Mouse (Mus musculus) embryonic facial prominence, embryonic 13.5 days (tissue): Measurements from ENCODE around the gene Jazf1. TPM values are rescaled to one million over a fixed set of nuclear protein-coding genes. Genes with fewer than 3 reads are reported as not detected.

Source experiments
- ATAC-seq: fragments of 200-750 bp; cut with Nextera tagmentation; 2 replicates; pipeline ENCODE4 v1.8.0; 2017; ENCODE audit warnings: low read depth; ENCODE audit not compliant: insufficient number of reproducible peaks, insufficient read depth, low FRiP score, low TSS enrichment
- H3K27ac ChIP-seq: fragments of 300-500 bp; sonication (generic); 2 replicates; pipeline ENCODE4 v1.5.1; 2015; ENCODE audit warnings: moderate library complexity, mild to moderate bottlenecking, inconsistent platforms
- H3K27me3 ChIP-seq: fragments of 300-500 bp; sonication (generic); 2 replicates; pipeline ENCODE4 v1.6.1; 2015; ENCODE audit warnings: mild to moderate bottlenecking, inconsistent platforms
- H3K36me3 ChIP-seq: fragments of 300-500 bp; sonication (generic); 2 replicates; pipeline ENCODE4 v1.6.1; 2015; ENCODE audit warnings: mild to moderate bottlenecking, inconsistent platforms
- H3K4me1 ChIP-seq: fragments of 300-500 bp; sonication (generic); 2 replicates; pipeline ENCODE4 v1.6.1; 2015; ENCODE audit warnings: inconsistent platforms
- H3K4me2 ChIP-seq: fragments of 300-500 bp; sonication (generic); 2 replicates; pipeline ENCODE4 v1.6.1; 2015; ENCODE audit warnings: moderate library complexity, mild to moderate bottlenecking, inconsistent platforms
- H3K4me3 ChIP-seq: fragments of 300-500 bp; sonication (generic); 2 replicates; pipeline ENCODE4 v1.5.1; 2015; ENCODE audit warnings: mild to moderate bottlenecking, inconsistent platforms
- H3K9ac ChIP-seq: fragments of 300-500 bp; sonication (generic); 2 replicates; pipeline ENCODE4 v1.6.1; 2015; ENCODE audit warnings: mild to moderate bottlenecking, inconsistent platforms
- H3K9me3 ChIP-seq: fragments of 300-500 bp; sonication (generic); 2 replicates; pipeline ENCODE4 v1.6.1; 2016; ENCODE audit warnings: inconsistent platforms
- WGBS: fragments of 180-500 bp; shearing (Covaris S2); methylation state at CpG from one replicate; pipeline ENCODE4 v1.1.7; 2015; ENCODE audit warnings: mixed read lengths; 5-methylcytosine and 5-hydroxymethylcytosine counted together
- polyA plus RNA-seq: library from polyadenylated mRNA; unstranded; fragments of >200 nt; fragmentation: Nextera tagmentation; extraction: Ambion mirVana; gene quantifications from 2 replicates; pipeline ENCODE4 v1.2.1, GENCODE M21; 2015

The Jazf1 gene
- polyA plus RNA-seq, 1 experiment from 2014 or later, result 11.3 TPM

DNA sequence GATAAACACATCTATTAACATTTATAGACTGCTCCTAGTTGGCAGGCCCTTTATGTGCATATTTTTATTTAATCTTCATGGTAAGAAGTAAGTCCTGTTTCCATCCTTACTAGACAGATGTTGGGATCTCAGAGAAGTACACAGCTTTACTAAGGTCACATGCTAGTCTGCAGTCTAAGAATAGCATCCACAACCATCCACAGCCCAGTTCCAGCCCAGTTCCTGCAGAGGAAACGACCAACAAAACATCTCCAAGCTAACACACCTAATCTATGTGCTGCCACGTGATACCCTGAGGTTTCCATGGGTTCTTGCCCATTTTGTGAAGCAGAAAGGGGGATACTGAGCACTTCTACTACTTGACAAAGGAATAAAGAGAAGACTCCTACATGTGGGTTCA lies 13.5 kb downstream of the Jazf1 start:
- H3K27me3 ChIP-seq, result no peaks in the 10 kb centered on the region
- no peaks in the 10 kb centered on the region for H3K4me1 ChIP-seq
- H3K4me2 ChIP-seq, result no peak overlapping the region
- no peak overlapping the region for H3K4me3 ChIP-seq
- no peak overlapping the region for H3K27ac ChIP-seq
- WGBS, result 59% methylated on average over 2 of the region's 2 CpGs
- no peaks in the 10 kb centered on the region for H3K9me3 ChIP-seq
- no peak overlapping the region for H3K9ac ChIP-seq
- no peak for ATAC-seq
- no peaks in the 10 kb centered on the region for H3K36me3 ChIP-seq

DNA sequence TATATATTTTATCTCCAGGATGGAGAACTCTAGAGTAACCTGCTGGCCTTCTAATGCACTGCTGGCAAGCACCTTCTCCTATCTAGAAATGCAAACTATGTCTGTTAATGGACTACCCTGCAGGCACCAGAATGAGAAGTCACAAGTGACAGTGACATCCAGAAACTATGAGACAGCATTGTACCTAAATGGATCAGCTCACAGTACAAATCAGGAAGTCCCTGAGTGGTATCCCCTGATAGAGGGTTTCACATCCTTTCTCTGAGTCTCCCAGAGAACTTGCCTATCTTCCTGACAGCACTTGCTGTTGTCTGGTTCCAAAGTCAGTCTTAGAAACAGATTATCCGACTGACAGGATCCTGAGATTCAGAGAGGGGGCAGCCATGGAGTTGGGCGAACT lies 22.9 kb downstream of the Jazf1 start:
- H3K36me3 ChIP-seq, result no peaks in the 10 kb centered on the region
- no peak overlapping the region for H3K4me2 ChIP-seq
- WGBS, result 87% methylated on average over 2 of the region's 2 CpGs
- H3K27ac ChIP-seq, result no peak overlapping the region
- H3K27me3 ChIP-seq, result no peaks in the 10 kb centered on the region
- ATAC-seq, result no peak
- no peaks in the 10 kb centered on the region for H3K9me3 ChIP-seq
- peaks cover 5% of the 10 kb centered on the region; the same call in 1 of the 2 replicates for H3K4me1 ChIP-seq
- no peak overlapping the region for H3K9ac ChIP-seq
- no peak overlapping the region for H3K4me3 ChIP-seq

DNA sequence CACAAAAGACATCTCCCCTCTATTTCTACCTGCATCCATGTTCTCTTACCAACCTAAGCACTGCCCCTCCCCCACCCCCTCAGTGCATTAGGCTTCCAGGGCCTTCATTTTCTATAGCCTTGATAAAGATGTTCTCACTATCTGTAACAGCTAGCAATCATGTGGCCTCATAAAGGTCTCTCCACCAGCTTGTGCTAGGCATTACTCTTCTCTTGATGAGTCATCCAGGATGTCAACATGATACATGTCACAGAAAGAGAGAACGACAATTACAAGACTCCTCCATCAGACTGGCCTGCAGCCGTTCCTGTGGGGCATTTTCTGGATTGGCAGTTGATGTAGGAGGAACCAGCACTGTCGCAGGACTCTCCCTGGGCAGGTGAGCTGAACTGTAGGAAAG lies 30.3 kb downstream of the Jazf1 start:
- ATAC-seq, result no peak
- no peak overlapping the region for H3K9ac ChIP-seq
- peaks cover 8% of the 10 kb centered on the region; the same call in 1 of the 2 replicates for H3K4me1 ChIP-seq
- H3K4me2 ChIP-seq, result no peak overlapping the region
- no peak overlapping the region for H3K4me3 ChIP-seq
- no peaks in the 10 kb centered on the region for H3K27me3 ChIP-seq
- H3K9me3 ChIP-seq, result no peaks in the 10 kb centered on the region
- no peak overlapping the region for H3K27ac ChIP-seq
- WGBS, result 68% methylated on average over 3 of the region's 3 CpGs
- no peaks in the 10 kb centered on the region for H3K36me3 ChIP-seq

DNA sequence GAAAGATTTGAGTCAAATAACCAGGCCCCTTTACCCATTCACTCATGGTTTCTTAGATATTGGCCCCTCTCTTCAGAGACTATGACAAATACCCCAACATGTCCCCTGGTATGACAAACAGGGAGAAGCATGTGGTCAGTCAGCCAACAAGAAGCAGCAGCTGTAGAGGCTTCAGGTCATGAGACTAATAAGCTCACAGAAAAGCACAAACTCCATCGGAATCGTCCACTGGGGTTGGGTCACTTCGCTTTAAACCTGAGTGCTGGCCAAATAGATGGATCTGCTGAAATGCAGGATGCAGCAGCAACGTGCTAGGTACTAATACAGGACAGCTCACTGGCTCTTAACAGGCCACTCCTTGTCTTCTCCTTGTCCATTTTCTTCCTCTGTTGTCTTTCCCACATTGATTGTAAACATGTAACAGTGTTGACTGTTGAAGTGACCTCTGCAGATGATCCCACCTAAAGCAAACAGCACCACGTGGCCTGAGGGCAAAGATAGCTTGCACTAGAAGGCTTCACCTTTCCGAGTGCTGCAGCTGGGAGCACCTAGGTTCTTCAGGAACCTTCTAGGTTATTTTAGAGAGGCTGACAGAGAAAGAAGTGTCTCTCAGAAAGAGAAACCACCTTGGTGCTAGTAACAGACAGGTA lies 33.9 kb downstream of the Jazf1 start:
- Histone ChIP-seq H3K36me3 (no peaks in the 10 kb centered on the region), H3K9ac (no peak overlapping the region), H3K4me1 (0 out of 2 replicates have a peak, but pooled peaks cover 4% of the 10 kb centered on the region), H3K9me3 (no peaks in the 10 kb centered on the region), H3K27ac (no peak overlapping the region), H3K4me3 (no peak overlapping the region), H3K4me2 (no peak overlapping the region), H3K27me3 (no peaks in the 10 kb centered on the region)
- ATAC-seq, result no peak
- WGBS, result 79% methylated on average over 6 of the region's 6 CpGs

DNA sequence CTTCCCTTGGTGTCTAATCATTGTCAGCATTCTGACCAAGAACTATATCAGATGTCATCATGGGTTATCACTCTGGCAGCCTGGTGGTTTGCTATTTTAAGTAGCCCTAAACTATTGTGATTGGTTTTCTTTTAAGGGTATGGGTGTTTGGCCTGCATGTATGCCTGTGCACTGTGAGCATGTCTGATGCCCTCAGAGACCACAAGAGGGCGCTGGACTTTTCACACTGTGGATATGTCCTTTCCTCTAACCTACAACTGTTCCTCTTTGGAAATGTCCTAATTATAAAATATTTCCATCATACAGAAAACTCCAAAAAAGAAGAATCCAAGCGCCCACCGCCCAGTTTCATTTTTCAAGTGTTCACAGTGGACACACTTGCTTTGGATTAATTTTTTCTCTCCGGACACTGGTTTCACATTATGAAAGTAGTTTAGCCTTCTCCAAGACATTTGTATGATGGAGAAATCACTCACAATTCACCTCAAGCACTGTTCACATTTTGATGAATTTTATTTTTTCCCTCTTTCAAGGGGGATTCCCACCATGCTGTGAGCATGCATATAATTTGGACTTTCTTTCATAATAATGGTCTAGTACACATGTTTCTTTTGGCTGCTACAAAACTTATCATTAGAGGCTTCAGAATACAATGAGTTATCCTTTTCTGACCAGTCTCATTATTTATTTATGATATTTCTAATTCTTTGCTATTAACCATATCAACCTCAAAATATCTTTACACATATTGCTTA lies 35.5 kb downstream of the Jazf1 start:
- Histone ChIP-seq H3K4me3 (no peak overlapping the region), H3K36me3 (no peaks in the 10 kb centered on the region), H3K9ac (no peak overlapping the region), H3K9me3 (no peaks in the 10 kb centered on the region), H3K4me2 (no peak overlapping the region), H3K27me3 (no peaks in the 10 kb centered on the region), H3K4me1 (0 out of 2 replicates have a peak, but pooled peaks cover 4% of the 10 kb centered on the region), H3K27ac (no peak overlapping the region)
- no peak for ATAC-seq
- WGBS, result 71% methylated on average over 4 of the region's 4 CpGs

DNA sequence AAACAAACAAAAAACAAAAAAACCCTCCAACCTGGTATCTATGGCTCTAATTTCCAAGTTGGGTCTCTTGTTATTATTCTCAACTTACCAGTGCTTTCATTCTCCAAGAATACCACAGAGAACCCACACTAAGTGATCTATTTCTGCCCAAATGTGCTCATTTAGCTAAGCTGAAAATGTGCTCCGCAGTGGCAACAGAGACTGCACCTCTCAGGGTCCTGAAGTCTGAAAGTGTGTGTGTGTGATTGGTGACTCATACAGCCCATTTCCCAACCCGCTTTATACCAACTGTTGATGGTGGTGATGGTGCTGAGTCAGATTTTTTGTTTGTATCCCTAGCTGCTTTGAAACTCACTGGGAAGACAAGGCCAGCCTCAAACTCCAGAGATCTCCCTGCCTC lies 46.4 kb downstream of the Jazf1 start:
- Histone ChIP-seq H3K9ac (no peak overlapping the region), H3K27me3 (no peaks in the 10 kb centered on the region), H3K27ac (no peak overlapping the region), H3K4me3 (no peak overlapping the region), H3K4me2 (no peak overlapping the region), H3K9me3 (no peaks in the 10 kb centered on the region), H3K36me3 (no peaks in the 10 kb centered on the region), H3K4me1 (peaks cover 8% of the 10 kb centered on the region)
- WGBS, result 91% methylated on average over 2 of the region's 2 CpGs
- ATAC-seq, result no peak

DNA sequence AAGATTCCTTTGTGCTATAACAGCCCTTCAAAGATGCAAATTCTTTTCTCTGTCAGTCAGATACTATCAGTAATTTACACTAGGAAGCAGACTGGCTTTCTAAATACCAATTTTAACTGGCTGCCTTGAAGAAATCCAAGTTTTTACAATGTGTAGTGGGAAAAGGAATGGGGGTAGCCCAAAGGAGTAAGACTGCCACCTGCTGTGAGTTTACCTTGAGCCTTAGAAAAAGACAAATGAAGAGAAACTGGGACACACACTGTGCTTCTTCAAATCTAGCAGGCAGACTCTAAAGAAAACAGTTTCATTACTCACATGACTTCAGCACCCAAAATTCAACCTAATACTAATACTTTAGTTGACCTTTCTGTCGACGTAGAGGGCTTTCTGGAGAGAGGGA lies 47.4 kb downstream of the Jazf1 start:
- Histone ChIP-seq H3K27ac (peak overlapping the region; percentile 39; the same call in 1 of the 2 replicates), H3K36me3 (no peaks in the 10 kb centered on the region), H3K9ac (no peak overlapping the region), H3K9me3 (no peaks in the 10 kb centered on the region), H3K4me1 (peaks cover 8% of the 10 kb centered on the region), H3K4me3 (no peak overlapping the region), H3K4me2 (no peak overlapping the region), H3K27me3 (no peaks in the 10 kb centered on the region)
- WGBS, result 59% methylated on average over 2 of the region's 2 CpGs
- no peak for ATAC-seq

DNA sequence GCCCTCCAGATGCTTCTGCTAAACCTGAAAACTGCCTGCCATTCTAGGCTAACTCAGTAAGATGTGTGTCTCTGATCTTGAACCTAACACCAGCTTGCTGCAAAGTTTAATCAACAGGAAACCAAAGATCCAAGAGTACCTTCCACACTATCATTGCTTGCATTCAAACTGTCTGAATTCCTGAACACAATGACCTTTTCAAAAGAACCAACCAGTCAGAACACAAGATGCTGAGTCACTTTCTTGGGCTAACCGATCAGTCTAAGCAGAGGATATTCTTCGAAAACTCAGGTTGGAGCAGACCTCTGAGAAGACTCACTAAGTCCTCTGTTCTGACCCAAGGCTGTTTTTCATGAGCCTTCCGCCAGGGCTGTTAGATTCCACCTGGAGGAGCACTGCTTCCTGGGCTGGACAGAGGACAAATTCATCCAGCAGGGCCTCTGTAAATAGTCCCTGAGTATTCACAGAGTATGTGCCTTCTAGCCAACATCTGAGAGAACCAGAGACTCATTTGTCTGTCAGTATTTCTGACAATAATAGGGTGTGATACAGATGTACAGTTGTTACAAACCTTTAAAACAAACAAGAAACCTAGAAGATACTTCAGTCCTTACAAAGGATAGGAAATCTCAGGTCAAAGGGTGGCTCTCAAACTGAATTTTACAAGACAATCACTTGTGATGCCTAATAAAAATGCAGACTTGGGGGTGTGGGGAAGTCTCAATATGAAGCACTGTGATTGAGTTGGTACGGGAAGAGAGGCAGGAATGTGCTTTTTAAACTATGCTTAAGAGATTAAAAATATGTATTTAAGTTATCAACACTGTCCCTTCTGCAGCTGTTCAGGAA lies 50.9 kb downstream of the Jazf1 start:
- no peaks in the 10 kb centered on the region for H3K36me3 ChIP-seq
- WGBS, result 62% methylated on average over 4 of the region's 4 CpGs
- peaks cover 4% of the 10 kb centered on the region for H3K4me1 ChIP-seq
- no peak overlapping the region for H3K4me2 ChIP-seq
- no peak overlapping the region for H3K4me3 ChIP-seq
- no peak for ATAC-seq
- no peak overlapping the region for H3K9ac ChIP-seq
- H3K27ac ChIP-seq, result no peak overlapping the region
- H3K9me3 ChIP-seq, result no peaks in the 10 kb centered on the region
- no peaks in the 10 kb centered on the region for H3K27me3 ChIP-seq

DNA sequence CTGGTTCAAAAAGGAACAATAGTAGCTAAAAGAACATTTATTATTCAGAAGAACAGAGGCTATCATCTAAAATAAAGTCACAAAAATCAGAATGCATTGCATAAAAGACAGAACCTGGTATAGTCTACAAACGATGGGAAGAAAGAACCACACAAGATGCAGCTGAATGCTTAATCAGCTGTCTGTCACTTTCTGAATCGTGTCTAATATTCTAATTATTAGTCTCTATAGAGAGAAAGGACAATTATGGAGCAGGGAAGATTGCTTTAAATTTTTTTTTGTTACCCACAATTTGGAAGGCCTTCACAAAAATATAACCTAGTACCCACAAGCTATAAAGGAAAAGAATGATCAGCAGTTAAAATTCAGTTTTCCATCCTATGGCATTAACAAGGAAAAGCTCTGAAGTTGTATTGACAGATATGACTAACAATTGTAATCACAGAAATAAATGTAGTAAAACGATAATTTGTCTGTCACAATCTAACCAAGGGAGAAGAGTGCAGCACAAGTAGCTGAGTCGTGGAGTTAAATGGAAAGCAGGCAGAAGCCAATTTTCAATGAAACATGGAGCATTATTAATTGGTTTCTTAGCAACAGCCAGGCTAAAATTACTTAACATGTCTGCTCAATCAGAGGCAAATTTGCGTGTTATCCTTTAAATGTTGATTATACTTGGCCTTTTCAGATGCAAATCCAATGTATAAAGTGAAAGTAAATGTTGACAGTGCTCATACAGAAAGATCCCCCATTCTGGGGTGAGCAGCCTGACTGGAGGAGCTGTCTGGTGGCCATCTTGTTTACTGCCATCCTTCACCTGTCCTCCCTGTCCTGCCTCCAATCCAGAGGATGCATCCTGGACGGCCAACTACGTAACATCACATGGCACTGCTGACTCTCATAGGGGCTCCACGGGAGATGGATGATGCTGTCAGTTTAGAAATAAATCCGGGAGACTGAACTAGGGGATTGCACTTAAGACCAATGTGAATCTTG lies 53.7 kb downstream of the Jazf1 start:
- no peaks in the 10 kb centered on the region for H3K4me1 ChIP-seq
- 80% methylated on average over 9 of the region's 9 CpGs for WGBS
- H3K9me3 ChIP-seq, result no peaks in the 10 kb centered on the region
- H3K27me3 ChIP-seq, result no peaks in the 10 kb centered on the region
- ATAC-seq, result no peak
- no peaks in the 10 kb centered on the region for H3K36me3 ChIP-seq
- no peak overlapping the region for H3K27ac ChIP-seq
- H3K9ac ChIP-seq, result no peak overlapping the region
- H3K4me2 ChIP-seq, result no peak overlapping the region
- H3K4me3 ChIP-seq, result no peak overlapping the region

DNA sequence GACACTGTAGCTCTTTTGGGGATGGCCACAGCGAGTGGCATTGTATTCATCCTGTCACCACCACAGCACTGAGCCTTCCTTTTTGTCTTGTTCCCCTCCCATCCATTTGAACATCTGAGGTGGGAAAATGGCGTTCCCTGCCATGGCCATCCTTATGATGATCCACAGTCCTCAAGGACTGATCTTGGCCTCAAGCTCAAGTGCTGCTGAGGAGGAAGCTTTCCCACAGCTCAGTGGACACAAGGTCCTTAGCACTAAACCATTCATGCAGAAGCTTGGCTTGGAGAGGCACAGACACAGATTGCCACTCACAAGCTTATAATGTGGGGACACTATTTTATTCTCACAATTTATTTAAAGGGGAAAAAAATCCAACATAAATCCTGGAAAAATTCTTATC lies 58.1 kb downstream of the Jazf1 start:
- H3K27ac ChIP-seq, result no peak overlapping the region
- peaks cover 15% of the 10 kb centered on the region; the same call in 1 of the 2 replicates for H3K4me1 ChIP-seq
- no peak overlapping the region for H3K9ac ChIP-seq
- no peaks in the 10 kb centered on the region for H3K36me3 ChIP-seq
- no peaks in the 10 kb centered on the region for H3K9me3 ChIP-seq
- H3K4me2 ChIP-seq, result no peak overlapping the region
- no peak for ATAC-seq
- WGBS, result 84% methylated on average over 2 of the region's 2 CpGs
- H3K4me3 ChIP-seq, result no peak overlapping the region
- no peaks in the 10 kb centered on the region for H3K27me3 ChIP-seq

DNA sequence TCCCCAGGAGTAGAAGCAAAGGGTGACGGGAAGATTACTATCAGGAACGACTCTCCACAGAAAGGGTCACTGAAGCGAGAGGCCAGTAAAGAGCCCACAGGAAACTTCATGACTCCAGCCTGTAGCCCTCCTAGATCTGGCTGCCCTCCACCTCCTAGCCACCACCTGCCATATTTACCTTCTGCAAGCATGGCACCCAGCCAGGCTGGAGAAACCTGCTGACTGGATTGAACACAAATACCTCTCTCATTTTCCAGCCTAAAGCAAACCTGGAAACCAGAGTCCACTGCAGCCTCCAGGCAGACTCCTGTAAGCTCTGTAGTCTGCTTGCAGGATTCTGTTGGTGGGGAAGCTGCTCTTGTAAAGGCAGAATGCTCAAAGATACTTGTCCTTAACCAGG lies 62.4 kb downstream of the Jazf1 start:
- Histone ChIP-seq H3K4me3 (no peak overlapping the region), H3K9ac (no peak overlapping the region), H3K9me3 (no peaks in the 10 kb centered on the region), H3K4me2 (no peak overlapping the region), H3K27me3 (no peaks in the 10 kb centered on the region), H3K27ac (peak overlapping the region; percentile 48), H3K4me1 (peaks cover 28% of the 10 kb centered on the region), H3K36me3 (no peaks in the 10 kb centered on the region)
- WGBS, result 55% methylated on average over 3 of the region's 3 CpGs
- no peak for ATAC-seq
